Mouse (Mus musculus): ENCODE measurements at regions not wholly inside any gene's neighbourhood (a gene's known extent, or its start where the extent isn't known, plus 50 kb on each side); places are given as distances from the start of the nearest gene placed in this dataset.
A peak's percentile ranks its signal among the peaks of the same experiment; 100 is the strongest.

DNA sequence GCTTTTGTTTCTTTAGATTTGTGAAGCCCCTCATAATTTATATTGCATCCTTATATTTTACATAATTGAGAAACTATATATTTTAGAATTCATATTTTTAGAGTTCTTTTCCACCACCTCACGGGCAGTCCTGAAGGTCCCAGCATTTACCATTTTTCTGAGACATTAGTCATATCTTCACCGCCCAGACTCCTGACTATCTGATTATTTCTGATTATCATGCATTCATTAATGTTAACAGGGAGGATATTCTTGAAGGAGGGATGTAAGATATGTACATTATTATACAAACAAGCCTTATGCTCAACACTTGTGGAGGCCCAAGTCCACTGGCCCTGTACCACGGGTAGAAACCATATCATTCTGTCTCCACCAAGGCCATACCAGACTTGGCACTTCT is 743.4 kb downstream of the Hace1 start:
- Histone ChIP-seq H3K27ac (replicated peaks) (no peak overlapping the region), H3K4me2 (replicated peaks) (no peak overlapping the region), H3K27me3 (no peaks in the 10 kb centered on the region), H3K4me3 (no peak overlapping the region), H3K9ac (replicated peaks) (no peak overlapping the region), H3K9me3 (no peaks in the 10 kb centered on the region), H3K4me1 (no peaks in the 10 kb centered on the region), H3K36me3 (no peaks in the 10 kb centered on the region)
- WGBS: 95% methylated on average over 3 of the region's 3 CpGs
- no peak for ATAC-seq (replicated peaks)

DNA sequence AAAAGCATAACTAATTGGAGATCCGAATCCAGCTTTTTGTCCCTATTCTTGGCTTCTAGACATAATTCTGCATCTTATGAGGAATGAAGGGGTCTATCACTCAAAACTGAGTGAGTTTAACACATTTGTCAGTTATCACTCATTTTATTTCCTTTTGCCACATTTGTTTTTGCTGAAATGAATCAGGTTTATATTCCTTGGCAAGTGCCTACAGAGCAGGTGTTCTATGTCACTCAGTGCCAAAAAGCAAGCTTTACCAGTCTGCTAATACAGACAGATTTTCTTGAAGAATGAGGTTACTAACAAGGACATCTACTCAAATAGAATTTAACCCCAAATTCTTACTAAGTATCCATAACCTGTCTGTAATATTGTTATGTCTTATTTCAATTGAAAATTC is 751.4 kb downstream of the Hace1 start:
- no peaks in the 10 kb centered on the region for H3K9me3 ChIP-seq
- H3K27me3 ChIP-seq: no peaks in the 10 kb centered on the region
- no peaks in the 10 kb centered on the region for H3K36me3 ChIP-seq
- H3K27ac ChIP-seq (replicated peaks): no peak overlapping the region
- ATAC-seq (replicated peaks): no peak
- H3K9ac ChIP-seq (replicated peaks): no peak overlapping the region
- 55% methylated on average over 1 of the region's 1 CpGs for WGBS
- no peak overlapping the region for H3K4me2 ChIP-seq (replicated peaks)
- H3K4me1 ChIP-seq: no peaks in the 10 kb centered on the region
- no peak overlapping the region for H3K4me3 ChIP-seq

DNA sequence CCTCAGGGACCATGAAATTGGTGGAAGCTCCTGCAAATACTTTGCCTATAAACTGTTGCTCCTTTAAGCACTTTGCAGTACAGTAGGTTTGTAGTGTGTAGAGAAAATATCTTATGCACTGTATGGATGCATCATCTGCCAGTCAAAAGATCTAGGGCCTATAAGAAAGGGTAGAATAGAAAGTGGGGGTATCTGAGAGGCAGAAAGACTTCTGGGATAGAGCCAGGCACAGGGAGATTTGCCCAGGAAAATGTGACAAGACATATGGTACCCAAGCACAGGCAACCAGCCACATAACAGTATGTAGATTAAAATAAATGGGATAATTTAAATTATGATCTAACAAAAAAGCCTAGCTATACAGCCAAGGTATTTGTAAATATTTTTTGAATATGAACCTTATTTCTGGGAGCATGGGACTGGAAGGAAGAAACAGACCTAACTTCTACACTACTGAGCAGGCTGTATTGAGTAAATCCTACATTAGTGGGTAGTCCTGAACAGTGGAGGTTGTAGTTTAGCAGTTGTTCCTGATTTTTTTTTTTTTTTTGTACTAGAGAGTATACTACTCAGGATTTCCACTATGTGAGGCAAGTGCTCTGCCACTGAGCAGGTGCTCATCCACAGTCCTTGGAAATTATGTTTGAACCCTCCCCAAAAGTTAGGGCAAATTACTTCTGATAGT is 754.1 kb downstream of the Hace1 start:
- no peak overlapping the region for H3K9ac ChIP-seq (replicated peaks)
- peak; percentile 96 for ATAC-seq (replicated peaks)

DNA sequence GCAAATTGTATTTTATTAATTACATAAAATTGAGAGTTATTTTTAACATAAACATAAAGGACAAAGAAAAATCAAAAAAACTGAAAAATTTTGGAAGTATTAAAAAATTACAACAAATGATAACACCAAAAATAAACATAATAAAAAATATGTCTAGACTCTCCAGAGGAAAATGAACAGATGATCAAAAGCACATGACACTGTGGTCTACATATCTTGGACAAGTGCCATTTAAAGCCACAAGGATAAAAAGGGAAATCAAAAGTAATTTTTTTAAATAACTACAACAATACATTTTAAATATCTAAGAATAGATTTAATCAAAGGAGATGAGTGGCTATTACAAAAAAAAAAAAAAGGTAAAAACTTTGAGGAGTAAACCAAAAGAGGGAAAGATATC is 755.6 kb downstream of the Hace1 start:
- ATAC-seq (replicated peaks): no peak
- Histone ChIP-seq H3K9me3 (no peaks in the 10 kb centered on the region), H3K36me3 (no peaks in the 10 kb centered on the region), H3K27ac (replicated peaks) (no peak overlapping the region), H3K4me3 (no peak overlapping the region), H3K4me1 (no peaks in the 10 kb centered on the region), H3K9ac (replicated peaks) (no peak overlapping the region), H3K27me3 (no peaks in the 10 kb centered on the region), H3K4me2 (replicated peaks) (no peak overlapping the region)

More for the DNA sequence above, 754.1 kb downstream of the Hace1 start:
- Histone ChIP-seq H3K4me3 (no peak overlapping the region), H3K9me3 (no peaks in the 10 kb centered on the region), H3K27ac (replicated peaks) (0 out of 2 replicates have a peak overlapping the region, but pooled peaks have one; percentile 15), H3K4me1 (no peaks in the 10 kb centered on the region), H3K36me3 (no peaks in the 10 kb centered on the region), H3K27me3 (no peaks in the 10 kb centered on the region), H3K4me2 (replicated peaks) (no peak overlapping the region)

DNA sequence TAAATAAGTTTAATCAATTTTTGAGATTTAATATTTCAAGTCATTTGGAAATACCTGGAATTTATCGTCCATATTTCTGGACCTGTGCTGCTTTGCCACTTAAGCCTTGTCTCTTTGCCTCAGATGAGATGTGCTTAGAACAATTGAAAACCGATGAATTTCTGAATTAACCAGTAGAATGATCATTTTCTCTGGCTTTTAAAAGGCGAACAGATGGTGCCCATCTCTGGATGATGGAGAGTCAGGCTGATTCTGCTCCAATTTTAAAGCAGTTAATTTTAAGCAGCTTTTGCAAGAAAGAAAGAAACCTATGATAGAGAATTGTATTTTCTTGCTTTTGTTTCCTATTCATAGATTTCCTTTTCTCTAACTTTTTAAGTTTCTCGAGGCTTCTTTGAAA is 767.7 kb downstream of the Hace1 start:
- 55% methylated on average over 4 of the region's 4 CpGs for WGBS
- ATAC-seq (replicated peaks): no peak
- no peak overlapping the region for H3K9ac ChIP-seq (replicated peaks)
- H3K4me3 ChIP-seq: no peak overlapping the region
- no peaks in the 10 kb centered on the region for H3K9me3 ChIP-seq
- H3K4me2 ChIP-seq (replicated peaks): no peak overlapping the region
- H3K36me3 ChIP-seq: no peaks in the 10 kb centered on the region
- no peaks in the 10 kb centered on the region for H3K27me3 ChIP-seq
- peaks cover 8% of the 10 kb centered on the region for H3K4me1 ChIP-seq
- H3K27ac ChIP-seq (replicated peaks): peak overlapping the region; percentile 52; the same call in 1 of the 2 replicates

DNA sequence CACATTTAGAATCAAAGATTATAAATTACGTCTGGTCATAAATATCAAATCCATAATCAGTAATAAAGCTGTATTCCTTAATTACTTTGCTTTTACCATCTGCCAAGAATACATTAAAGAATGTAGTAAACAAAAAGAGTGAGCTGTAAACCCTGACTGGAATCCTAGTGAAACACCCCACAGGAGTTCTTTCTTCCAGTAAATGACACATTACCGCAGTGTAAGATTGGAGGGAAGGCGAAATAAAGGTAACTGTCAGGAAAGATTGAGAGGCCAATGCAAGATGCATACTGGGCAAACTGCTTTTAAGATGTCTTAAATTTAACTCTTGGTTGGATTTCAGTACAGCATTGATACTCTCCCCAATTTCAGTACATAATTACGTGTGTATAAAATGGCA is 772.0 kb downstream of the Hace1 start:
- Histone ChIP-seq H3K27me3 (no peaks in the 10 kb centered on the region), H3K4me2 (replicated peaks) (no peak overlapping the region), H3K4me3 (no peak overlapping the region), H3K9me3 (no peaks in the 10 kb centered on the region), H3K27ac (replicated peaks) (peak overlapping the region; percentile 54), H3K9ac (replicated peaks) (no peak overlapping the region), H3K36me3 (no peaks in the 10 kb centered on the region), H3K4me1 (peaks cover 9% of the 10 kb centered on the region)
- ATAC-seq (replicated peaks): peak; percentile 51
- 23% methylated on average over 4 of the region's 4 CpGs for WGBS

DNA sequence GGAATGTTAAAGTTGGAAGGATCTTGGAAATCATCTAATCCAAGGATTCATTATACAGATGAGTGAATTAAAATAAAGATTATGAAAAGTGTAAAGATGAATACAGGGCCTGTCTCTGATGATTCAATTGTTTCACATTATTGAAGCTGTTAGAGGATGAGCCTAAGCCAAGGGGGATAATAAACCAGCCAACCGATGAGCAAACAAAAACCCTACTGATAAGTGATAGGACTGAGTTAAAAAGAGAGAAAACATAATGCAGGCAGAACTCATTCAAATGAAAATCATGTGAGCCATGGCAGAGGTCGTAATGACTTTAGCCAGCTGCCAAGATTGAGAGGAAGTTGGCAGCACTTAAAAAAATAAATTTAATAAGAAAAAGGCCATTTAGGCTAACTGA is 772.6 kb downstream of the Hace1 start:
- 8% methylated on average over 2 of the region's 2 CpGs for WGBS
- H3K27ac ChIP-seq (replicated peaks): peak overlapping the region; percentile 54
- peak; percentile 87 for ATAC-seq (replicated peaks)

DNA sequence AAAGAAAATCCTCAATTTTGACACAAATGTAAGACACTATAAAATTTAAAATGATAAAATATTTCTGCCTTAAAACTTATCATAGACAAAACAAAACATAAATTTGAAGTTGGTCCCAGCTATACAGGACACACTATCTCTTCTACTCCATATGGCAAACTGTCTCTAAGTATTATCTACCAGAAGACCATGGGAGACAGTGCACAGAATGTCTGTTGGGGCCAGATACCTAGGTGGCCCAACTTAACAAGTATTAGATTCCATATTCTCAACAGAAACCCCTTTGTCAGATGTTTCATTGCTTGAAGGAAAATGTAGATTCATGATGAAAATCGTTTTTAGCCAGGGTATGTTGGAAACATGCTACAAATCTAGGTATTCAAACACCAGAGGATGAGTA is 779.1 kb downstream of the Hace1 start:
- 77% methylated on average over 1 of the region's 1 CpGs for WGBS
- H3K9ac ChIP-seq (replicated peaks): no peak overlapping the region
- no peak for ATAC-seq (replicated peaks)

More for the DNA sequence above, 772.6 kb downstream of the Hace1 start:
- H3K4me3 ChIP-seq: no peak overlapping the region
- no peaks in the 10 kb centered on the region for H3K27me3 ChIP-seq
- H3K9ac ChIP-seq (replicated peaks): no peak overlapping the region
- no peaks in the 10 kb centered on the region for H3K9me3 ChIP-seq
- H3K36me3 ChIP-seq: no peaks in the 10 kb centered on the region
- no peak overlapping the region for H3K4me2 ChIP-seq (replicated peaks)
- peaks cover 9% of the 10 kb centered on the region for H3K4me1 ChIP-seq

DNA sequence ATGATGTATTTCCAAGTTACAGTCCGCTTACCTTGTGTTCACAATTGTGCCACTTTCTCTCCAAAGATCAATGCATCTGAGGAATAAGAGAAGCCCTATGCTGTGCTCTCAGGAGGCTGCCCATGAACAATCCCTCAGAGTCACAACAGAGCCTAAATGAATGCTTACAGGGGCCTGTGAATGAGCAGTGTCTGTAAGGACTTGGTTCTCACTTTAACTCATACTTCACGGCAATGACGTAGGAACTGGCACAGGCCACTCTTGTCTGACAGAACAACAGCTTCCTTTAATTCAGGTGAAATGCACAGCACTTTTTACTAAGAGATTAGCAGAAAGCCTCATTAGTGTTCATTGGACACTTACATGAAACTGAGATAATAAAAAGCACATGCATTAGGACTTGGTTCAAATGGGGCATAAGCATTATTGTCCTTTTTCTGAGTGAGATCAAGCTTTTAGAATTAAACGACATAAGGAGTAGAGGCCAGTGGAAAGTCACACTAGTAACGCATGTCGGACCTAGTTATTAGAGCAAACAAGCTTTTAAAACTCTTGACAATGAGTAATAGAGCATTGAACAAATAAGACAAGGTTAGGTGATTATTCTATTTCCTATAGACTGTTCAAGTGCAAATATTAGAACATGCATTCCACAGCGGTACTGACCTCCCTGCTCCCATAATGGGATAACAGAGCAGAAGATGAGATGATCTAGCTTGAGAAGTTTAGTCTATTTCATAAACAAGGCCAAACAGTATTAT is 796.3 kb downstream of the Hace1 start:
- no peak overlapping the region for H3K4me3 ChIP-seq
- WGBS: 19% methylated on average over 7 of the region's 7 CpGs
- no peaks in the 10 kb centered on the region for H3K9me3 ChIP-seq
- H3K27ac ChIP-seq (replicated peaks): no peak overlapping the region
- no peak overlapping the region for H3K4me2 ChIP-seq (replicated peaks)
- no peaks in the 10 kb centered on the region for H3K27me3 ChIP-seq
- H3K36me3 ChIP-seq: no peaks in the 10 kb centered on the region
- ATAC-seq (replicated peaks): peak; percentile 72; the same call in 1 of the 2 replicates
- peaks cover 5% of the 10 kb centered on the region; the same call in 1 of the 2 replicates for H3K4me1 ChIP-seq
- H3K9ac ChIP-seq (replicated peaks): no peak overlapping the region

More for the DNA sequence above, 779.1 kb downstream of the Hace1 start:
- Histone ChIP-seq H3K4me1 (no peaks in the 10 kb centered on the region), H3K9me3 (no peaks in the 10 kb centered on the region), H3K4me3 (no peak overlapping the region), H3K36me3 (no peaks in the 10 kb centered on the region), H3K4me2 (replicated peaks) (no peak overlapping the region), H3K27ac (replicated peaks) (no peak overlapping the region), H3K27me3 (no peaks in the 10 kb centered on the region)

DNA sequence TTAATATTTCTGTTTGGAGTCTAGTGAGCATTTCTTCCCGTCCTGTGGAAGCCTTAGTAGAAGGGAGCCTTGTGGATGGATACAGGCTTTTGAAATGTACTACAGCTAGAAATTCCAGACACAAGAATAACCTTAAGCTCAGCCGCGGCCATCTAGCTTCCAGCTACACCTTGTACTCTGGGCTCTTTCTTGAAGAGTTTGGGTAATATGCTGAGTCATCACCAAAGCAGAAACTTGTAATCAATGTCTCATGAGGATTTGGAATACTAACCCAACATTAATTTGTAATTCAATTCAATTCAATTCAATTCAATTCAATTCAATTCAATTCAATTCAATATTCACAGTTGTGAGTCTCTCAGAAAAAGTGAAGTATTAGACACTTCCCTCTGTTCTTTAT is 797.0 kb downstream of the Hace1 start:
- Histone ChIP-seq H3K27me3 (no peaks in the 10 kb centered on the region), H3K9ac (replicated peaks) (no peak overlapping the region), H3K9me3 (no peaks in the 10 kb centered on the region), H3K4me2 (replicated peaks) (no peak overlapping the region), H3K27ac (replicated peaks) (no peak overlapping the region), H3K4me3 (no peak overlapping the region), H3K4me1 (peaks cover 5% of the 10 kb centered on the region; the same call in 1 of the 2 replicates), H3K36me3 (no peaks in the 10 kb centered on the region)
- ATAC-seq (replicated peaks): no peak
- 84% methylated on average over 3 of the region's 3 CpGs for WGBS

DNA sequence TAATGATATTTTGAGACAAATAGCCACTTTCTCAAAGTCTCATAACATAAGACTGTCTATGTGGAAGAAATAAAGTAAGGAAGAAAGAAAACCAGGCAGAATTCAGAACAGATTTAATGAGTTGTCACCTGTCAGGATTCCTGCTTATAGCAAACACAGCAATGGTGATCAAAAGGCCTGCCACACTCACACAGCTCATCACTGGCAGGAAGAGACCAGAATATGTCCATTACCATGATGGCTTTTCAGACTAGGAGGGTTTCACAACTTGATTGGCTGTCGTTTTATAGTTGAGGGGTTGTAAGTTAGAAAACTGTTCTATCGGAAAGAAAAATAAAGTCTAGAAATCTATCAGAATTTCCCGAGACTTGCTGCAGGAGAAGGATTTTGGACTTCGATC is 819.5 kb downstream of the Hace1 start:
- Histone ChIP-seq H3K4me1 (no peaks in the 10 kb centered on the region), H3K36me3 (no peaks in the 10 kb centered on the region), H3K27ac (replicated peaks) (no peak overlapping the region), H3K9ac (replicated peaks) (no peak overlapping the region), H3K27me3 (no peaks in the 10 kb centered on the region), H3K4me2 (replicated peaks) (no peak overlapping the region), H3K4me3 (no peak overlapping the region), H3K9me3 (no peaks in the 10 kb centered on the region)
- ATAC-seq (replicated peaks): no peak
- WGBS: 92% methylated on average over 4 of the region's 4 CpGs

DNA sequence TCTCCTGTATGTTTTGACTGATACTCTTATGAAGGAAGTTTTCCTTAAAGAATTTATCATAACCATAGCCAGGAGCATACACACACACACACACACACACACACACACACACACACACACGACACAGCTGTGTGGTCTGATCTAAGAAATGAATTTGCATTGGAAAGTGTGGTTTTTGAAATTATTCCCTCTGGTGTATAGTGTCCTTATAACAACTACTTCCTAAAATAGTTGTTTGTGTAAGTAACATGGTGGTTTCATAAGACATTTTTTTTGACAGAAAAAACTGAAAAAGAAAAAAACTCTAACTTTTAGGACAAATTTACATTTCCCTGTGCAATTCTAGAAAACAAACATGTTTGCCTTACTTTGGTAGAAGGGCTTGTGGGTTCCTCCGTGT is 826.3 kb downstream of the Hace1 start:
- ATAC-seq (replicated peaks): no peak
- WGBS: 81% methylated on average over 2 of the region's 2 CpGs
- H3K4me3 ChIP-seq: no peak overlapping the region
- no peak overlapping the region for H3K9ac ChIP-seq (replicated peaks)
- H3K27me3 ChIP-seq: no peaks in the 10 kb centered on the region
- H3K27ac ChIP-seq (replicated peaks): no peak overlapping the region
- H3K36me3 ChIP-seq: no peaks in the 10 kb centered on the region
- no peaks in the 10 kb centered on the region for H3K9me3 ChIP-seq
- no peaks in the 10 kb centered on the region for H3K4me1 ChIP-seq
- no peak overlapping the region for H3K4me2 ChIP-seq (replicated peaks)

Data from forebrain, embryonic 15.5 days (tissue).